Mouse (Mus musculus) midbrain, embryonic 15.5 days (tissue): ENCODE measurements at regions not wholly inside any gene's neighbourhood (a gene's known extent, or its start where the extent isn't known, plus 50 kb on each side); places are given as distances from the start of the nearest gene placed in this dataset.

Experiments
- ATAC-seq: fragments of 200-750 bp; cut with Nextera tagmentation; replicated peaks from 2 replicates; pipeline ENCODE4 v1.8.0; 2017; ENCODE audit warnings: moderate TSS enrichment
- H3K27ac ChIP-seq: fragments of 300-500 bp; sonication (generic); 2 replicates; pipeline ENCODE4 v1.5.1; 2015; ENCODE audit warnings: mild to moderate bottlenecking, inconsistent platforms
- H3K27me3 ChIP-seq: fragments of 300-500 bp; sonication (generic); replicated peaks from 2 replicates; pipeline ENCODE4 v1.6.1; 2015; ENCODE audit warnings: inconsistent platforms
- H3K36me3 ChIP-seq: fragments of 300-500 bp; sonication (generic); replicated peaks from 2 replicates; pipeline ENCODE4 v1.6.1; 2015; ENCODE audit warnings: inconsistent platforms
- H3K4me1 ChIP-seq: fragments of 300-500 bp; sonication (generic); 2 replicates; pipeline ENCODE4 v1.6.1; 2015; ENCODE audit warnings: inconsistent platforms
- H3K4me2 ChIP-seq: fragments of 300-500 bp; sonication (generic); 2 replicates; pipeline ENCODE4 v1.6.1; 2015; ENCODE audit warnings: inconsistent platforms, mild to moderate bottlenecking, moderate library complexity
- H3K4me3 ChIP-seq: fragments of 300-500 bp; sonication (generic); 2 replicates; pipeline ENCODE4 v1.5.1; 2015; ENCODE audit warnings: mild to moderate bottlenecking, inconsistent platforms
- H3K9ac ChIP-seq: fragments of 300-500 bp; sonication (generic); 2 replicates; pipeline ENCODE4 v1.6.1; 2015; ENCODE audit warnings: mild to moderate bottlenecking, inconsistent platforms
- H3K9me3 ChIP-seq: fragments of 300-500 bp; sonication (generic); 2 replicates; pipeline ENCODE4 v1.6.1; 2016; ENCODE audit warnings: inconsistent platforms
- WGBS: fragments of 180-500 bp; shearing (Covaris S2); methylation state at CpG from one replicate; pipeline ENCODE4 v1.1.7; 2015; ENCODE audit warnings: mixed read lengths; 5-methylcytosine and 5-hydroxymethylcytosine counted together

- Histone ChIP-seq H3K36me3 (no peaks in the 10 kb centered on the region), H3K9me3 (no peaks in the 10 kb centered on the region), H3K4me1 (no peaks in the 10 kb centered on the region), H3K4me3 (no peak overlapping the region), H3K27me3 (no peaks in the 10 kb centered on the region), H3K9ac (no peak overlapping the region), H3K27ac (no peak overlapping the region), H3K4me2 (no peak overlapping the region)
- ATAC-seq, result no peak
- WGBS, result 74% methylated on average over 3 of the region's 3 CpGs
Measured at GRCm38 (mm10) chr17:14538527-14538926, 155.5 kb downstream of the Thbs2 start.

- H3K4me3 ChIP-seq, result no peak overlapping the region
- WGBS, result 93% methylated on average over 4 of the region's 4 CpGs
- H3K27ac ChIP-seq, result no peak overlapping the region
- no peak overlapping the region for H3K9ac ChIP-seq
- H3K36me3 ChIP-seq, result no peaks in the 10 kb centered on the region
- H3K4me1 ChIP-seq, result no peaks in the 10 kb centered on the region
- ATAC-seq, result no peak
- H3K4me2 ChIP-seq, result no peak overlapping the region
- no peaks in the 10 kb centered on the region for H3K9me3 ChIP-seq
- H3K27me3 ChIP-seq, result no peaks in the 10 kb centered on the region
Measured at GRCm38 (mm10) chr17:14532979-14533314, 161.1 kb downstream of the Thbs2 start.

- Histone ChIP-seq H3K9ac (no peak overlapping the region), H3K9me3 (no peaks in the 10 kb centered on the region), H3K27me3 (no peaks in the 10 kb centered on the region), H3K4me2 (no peak overlapping the region), H3K4me3 (no peak overlapping the region), H3K27ac (no peak overlapping the region), H3K4me1 (no peaks in the 10 kb centered on the region), H3K36me3 (no peaks in the 10 kb centered on the region)
- no peak for ATAC-seq
- WGBS, result 84% methylated on average over 8 of the region's 8 CpGs
Measured at GRCm38 (mm10) chr17:14532298-14532978, 161.6 kb downstream of the Thbs2 start.

- H3K4me1 ChIP-seq, result no peaks in the 10 kb centered on the region
- no peaks in the 10 kb centered on the region for H3K27me3 ChIP-seq
- 94% methylated on average over 3 of the region's 3 CpGs for WGBS
- no peak overlapping the region for H3K4me2 ChIP-seq
- no peak overlapping the region for H3K4me3 ChIP-seq
- H3K9me3 ChIP-seq, result no peaks in the 10 kb centered on the region
- no peak overlapping the region for H3K27ac ChIP-seq
- H3K36me3 ChIP-seq, result no peaks in the 10 kb centered on the region
- ATAC-seq, result no peak
- H3K9ac ChIP-seq, result no peak overlapping the region
Measured at GRCm38 (mm10) chr17:14531796-14532195, 162.2 kb downstream of the Thbs2 start.

- Histone ChIP-seq H3K9ac (no peak overlapping the region), H3K9me3 (no peaks in the 10 kb centered on the region), H3K27me3 (no peaks in the 10 kb centered on the region), H3K27ac (no peak overlapping the region), H3K4me1 (no peaks in the 10 kb centered on the region), H3K4me2 (no peak overlapping the region), H3K36me3 (no peaks in the 10 kb centered on the region), H3K4me3 (no peak overlapping the region)
- WGBS, result 91% methylated on average over 2 of the region's 2 CpGs
- no peak for ATAC-seq
Measured at GRCm38 (mm10) chr17:14527691-14528090, 166.3 kb downstream of the Thbs2 start.

GRCm38 (mm10) chr17:14525255-14525654, 168.8 kb downstream of the Thbs2 start:
- Histone ChIP-seq H3K9ac (no peak overlapping the region), H3K27ac (no peak overlapping the region), H3K27me3 (0 out of 2 replicates have a peak, but pooled peaks cover 3% of the 10 kb centered on the region), H3K36me3 (no peaks in the 10 kb centered on the region), H3K9me3 (no peaks in the 10 kb centered on the region), H3K4me1 (no peaks in the 10 kb centered on the region), H3K4me2 (no peak overlapping the region), H3K4me3 (no peak overlapping the region)
- 82% methylated on average over 7 of the region's 7 CpGs for WGBS
- no peak for ATAC-seq

- H3K9ac ChIP-seq, result no peak overlapping the region
- H3K4me3 ChIP-seq, result no peak overlapping the region
- H3K27me3 ChIP-seq, result 0 out of 2 replicates have a peak, but pooled peaks cover 3% of the 10 kb centered on the region
- H3K27ac ChIP-seq, result no peak overlapping the region
- no peaks in the 10 kb centered on the region for H3K36me3 ChIP-seq
- no peak overlapping the region for H3K4me2 ChIP-seq
- no peaks in the 10 kb centered on the region for H3K9me3 ChIP-seq
- H3K4me1 ChIP-seq, result no peaks in the 10 kb centered on the region
- WGBS, result 49% methylated on average over 13 of the region's 13 CpGs
- peak; percentile 69 for ATAC-seq
Measured at GRCm38 (mm10) chr17:14524426-14525236, 169.4 kb downstream of the Thbs2 start.

- H3K4me3 ChIP-seq, result no peak overlapping the region
- H3K36me3 ChIP-seq, result no peaks in the 10 kb centered on the region
- no peak overlapping the region for H3K4me2 ChIP-seq
- no peaks in the 10 kb centered on the region for H3K9me3 ChIP-seq
- no peak for ATAC-seq
- 66% methylated on average over 2 of the region's 2 CpGs for WGBS
- no peaks in the 10 kb centered on the region for H3K4me1 ChIP-seq
- no peak overlapping the region for H3K27ac ChIP-seq
- H3K27me3 ChIP-seq, result 0 out of 2 replicates have a peak, but pooled peaks cover 3% of the 10 kb centered on the region
- H3K9ac ChIP-seq, result no peak overlapping the region
Measured at GRCm38 (mm10) chr17:14522011-14522410, 172.0 kb downstream of the Thbs2 start.

- H3K9ac ChIP-seq, result no peak overlapping the region
- H3K4me3 ChIP-seq, result no peak overlapping the region
- no peak overlapping the region for H3K4me2 ChIP-seq
- WGBS, result 20% methylated on average over 5 of the region's 5 CpGs
- no peaks in the 10 kb centered on the region for H3K36me3 ChIP-seq
- H3K27me3 ChIP-seq, result 0 out of 2 replicates have a peak, but pooled peaks cover 3% of the 10 kb centered on the region
- peak; percentile 52 for ATAC-seq
- H3K9me3 ChIP-seq, result no peaks in the 10 kb centered on the region
- no peak overlapping the region for H3K27ac ChIP-seq
- no peaks in the 10 kb centered on the region for H3K4me1 ChIP-seq
Measured at GRCm38 (mm10) chr17:14520565-14520964, 173.5 kb downstream of the Thbs2 start.

- Histone ChIP-seq H3K4me1 (no peaks in the 10 kb centered on the region), H3K4me3 (no peak overlapping the region), H3K27me3 (0 out of 2 replicates have a peak, but pooled peaks cover 3% of the 10 kb centered on the region), H3K9ac (no peak overlapping the region), H3K9me3 (no peaks in the 10 kb centered on the region), H3K4me2 (no peak overlapping the region), H3K36me3 (no peaks in the 10 kb centered on the region), H3K27ac (no peak overlapping the region)
- ATAC-seq, result no peak
- 89% methylated on average over 4 of the region's 4 CpGs for WGBS
Measured at GRCm38 (mm10) chr17:14519367-14519766, 174.7 kb downstream of the Thbs2 start.

- H3K27me3 ChIP-seq, result 0 out of 2 replicates have a peak, but pooled peaks cover 3% of the 10 kb centered on the region
Measured at GRCm38 (mm10) chr17:14518216-14518615, 175.8 kb downstream of the Thbs2 start.

GRCm38 (mm10) chr17:14517368-14517767, 176.7 kb downstream of the Thbs2 start:
- no peaks in the 10 kb centered on the region for H3K9me3 ChIP-seq
- WGBS, result 82% methylated on average over 5 of the region's 5 CpGs
- no peak for ATAC-seq

More at GRCm38 (mm10) chr17:14518216-14518615, 175.8 kb downstream of the Thbs2 start:
- 87% methylated on average over 12 of the region's 12 CpGs for WGBS
- no peaks in the 10 kb centered on the region for H3K36me3 ChIP-seq
- no peaks in the 10 kb centered on the region for H3K4me1 ChIP-seq
- H3K9ac ChIP-seq, result no peak overlapping the region
- no peaks in the 10 kb centered on the region for H3K9me3 ChIP-seq
- no peak overlapping the region for H3K4me2 ChIP-seq
- no peak overlapping the region for H3K4me3 ChIP-seq
- ATAC-seq, result no peak
- H3K27ac ChIP-seq, result no peak overlapping the region

More at GRCm38 (mm10) chr17:14517368-14517767, 176.7 kb downstream of the Thbs2 start:
- no peaks in the 10 kb centered on the region for H3K4me1 ChIP-seq
- no peak overlapping the region for H3K9ac ChIP-seq
- no peak overlapping the region for H3K4me3 ChIP-seq
- 0 out of 2 replicates have a peak, but pooled peaks cover 3% of the 10 kb centered on the region for H3K27me3 ChIP-seq
- no peak overlapping the region for H3K4me2 ChIP-seq
- H3K36me3 ChIP-seq, result no peaks in the 10 kb centered on the region
- H3K27ac ChIP-seq, result no peak overlapping the region
